16 mouse cellular contexts compared by ENCODE assay signal in the genomic region with DNA sequence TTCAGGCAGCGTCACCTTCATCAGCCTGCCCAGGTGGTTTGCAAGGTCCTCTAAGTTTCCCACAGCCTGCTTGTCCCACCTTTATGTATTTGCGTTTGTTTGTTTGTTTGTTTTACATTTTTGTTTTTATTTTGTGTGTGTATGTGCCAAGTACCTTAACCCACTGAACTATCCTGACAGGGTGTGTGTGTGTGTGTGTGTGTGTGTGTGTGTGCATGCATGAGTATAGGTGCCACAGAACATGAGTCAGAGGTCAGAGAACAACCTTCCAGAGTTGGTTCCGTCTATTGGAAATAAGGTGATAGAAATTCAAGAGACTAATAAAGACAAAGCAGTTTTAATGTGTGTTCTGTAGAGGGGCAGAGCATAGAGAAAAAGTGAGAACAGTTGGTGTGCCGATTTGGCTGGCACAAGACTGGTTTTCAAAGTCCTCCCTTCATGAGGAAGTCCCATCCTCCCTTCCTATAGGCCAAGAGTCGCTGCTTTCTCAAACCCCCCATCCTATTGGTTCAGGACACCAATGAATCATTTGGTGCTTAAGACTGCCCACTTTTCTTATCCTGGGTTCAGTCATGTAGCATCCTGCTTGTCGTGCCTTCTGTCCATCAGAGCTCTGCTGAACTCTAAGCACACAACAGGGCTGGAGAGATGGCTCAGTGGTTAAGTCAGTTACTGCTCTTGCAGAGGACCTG. TPM values are rescaled to one million over a fixed set of nuclear protein-coding genes. Genes with fewer than 3 reads are reported as not detected.
DNase-seq lines count a peak whose midpoint lies in the region; ATAC-seq and TF ChIP-seq lines count a peak whose summit lies in the region.
"Had no signal": no experiment of that assay in that cellular context is flagged by ENCODE, and none has a peak within 500 bp of the region (broad histone marks: within the 10 kb centered on the region; RNA-seq: fewer than 3 reads in every experiment).

No protein-coding gene starts in this region.

- no peak overlapping the region for H3K4me2 ChIP-seq in lung, embryonic 16.5 days (ENCODE audit: low read depth, low read length)
- no peak overlapping the region for H3K4me2 ChIP-seq in stomach, postnatal 0 days (replicated peaks; ENCODE audit: low read depth)
- H3K4me2 ChIP-seq: forebrain, embryonic 12.5 days; limb, embryonic 13.5 days; stomach, embryonic 15.5 days had no signal

- no peaks in the 10 kb centered on the region for H3K9me3 ChIP-seq in lung, embryonic 16.5 days (ENCODE audit: control insufficient read depth, low read length)
- H3K9me3 ChIP-seq in MEL (replicated peaks; ENCODE audit: insufficient read depth, low read length), result no peaks in the 10 kb centered on the region
- H3K9me3 ChIP-seq in stomach, postnatal 0 days (ENCODE audit: control insufficient read depth, low read length), result no peaks in the 10 kb centered on the region
- H3K9me3 ChIP-seq: forebrain, embryonic 12.5 days; G1E; limb, embryonic 13.5 days; megakaryocyte, embryonic 14.5 days; stomach, embryonic 15.5 days had no signal

- no peaks in the 10 kb centered on the region for H3K36me3 ChIP-seq in lung, embryonic 16.5 days (ENCODE audit: control insufficient read depth, insufficient read depth, low read length)
- peaks cover 0 to 3% of the 10 kb centered on the region in 2 experiments; a peak in 1 of 4 replicates for H3K36me3 ChIP-seq in MEL (ENCODE audit: control insufficient read depth in 1 of 2, insufficient read depth in 2 of 2, low read length in 2 of 2)
- no peaks in the 10 kb centered on the region for H3K36me3 ChIP-seq in stomach, postnatal 0 days (ENCODE audit: control insufficient read depth, insufficient read depth, low read length)
- H3K36me3 ChIP-seq: forebrain, embryonic 12.5 days; G1E; limb, embryonic 13.5 days; stomach, embryonic 15.5 days had no signal

- no peak for DNase-seq in lung, postnatal 25 days (ENCODE audit: low spot score)
- peak; percentile 95 for DNase-seq in MEL (ENCODE audit: low read depth, low spot score)
- no peak for DNase-seq in stomach, postnatal 0 days (ENCODE audit: low spot score)
- no peak for DNase-seq in left cerebral cortex, postnatal 10 days (ENCODE audit: extremely low spot score in 1 of 2, low spot score in 2 of 2)
- DNase-seq in neural tube, embryonic 10.5 days (ENCODE audit: extremely low spot score, low spot score), result no peak
- DNase-seq: thymus, postnatal 4 days had no signal

- no peak for TF ChIP-seq RAD21 in MEL (IDR thresholded peaks at IDR 0.05; ENCODE audit: low read depth, low read length)

- peaks cover 3% of the 10 kb centered on the region; the same call in 1 of the 2 replicates for H3K4me1 ChIP-seq in lung, embryonic 16.5 days (replicated peaks; ENCODE audit: control insufficient read depth, insufficient read depth, low read length)
- peaks cover 0 to 6% of the 10 kb centered on the region in 2 experiments; a peak in 1 of 4 replicates for H3K4me1 ChIP-seq in MEL (ENCODE audit: control insufficient read depth in 1 of 2, insufficient read depth in 2 of 2, low read length in 2 of 2)
- H3K4me1 ChIP-seq in stomach, postnatal 0 days (replicated peaks; ENCODE audit: control insufficient read depth, insufficient read depth), result no peaks in the 10 kb centered on the region
- H3K4me1 ChIP-seq: forebrain, embryonic 12.5 days; limb, embryonic 13.5 days had no signal

- 0 out of 2 replicates have a peak overlapping the region, but pooled peaks have one; percentile 29 for H3K27ac ChIP-seq in lung, embryonic 16.5 days (ENCODE audit: low read length)
- H3K27ac ChIP-seq in MEL (ENCODE audit: control insufficient read depth, low read depth, low read length), result peak overlapping the region; percentile 53
- H3K27ac ChIP-seq in stomach, postnatal 0 days (replicated peaks), result no peak overlapping the region
- H3K27ac ChIP-seq: forebrain, embryonic 12.5 days; limb, embryonic 13.5 days; stomach, embryonic 15.5 days had no signal

- no peak overlapping the region for H3K9ac ChIP-seq in lung, embryonic 16.5 days (ENCODE audit: low read length)
- H3K9ac ChIP-seq in MEL (ENCODE audit: control insufficient read depth, low read depth, low read length, poor library complexity, severe bottlenecking), result peak overlapping the region; percentile 59
- H3K9ac ChIP-seq in stomach, postnatal 0 days (ENCODE audit: low read length), result no peak overlapping the region
- H3K9ac ChIP-seq: forebrain, embryonic 12.5 days; limb, embryonic 13.5 days; stomach, embryonic 15.5 days had no signal

- WGBS in lung, embryonic 16.5 days, result 60% methylated on average over 6 of the region's 6 CpGs
- WGBS in stomach, postnatal 0 days, result 61% methylated on average over 6 of the region's 6 CpGs

- no peaks in the 10 kb centered on the region for H3K79me2 ChIP-seq in MEL (ENCODE audit: control insufficient read depth, insufficient read depth, low read length, poor library complexity)

- peak; percentile 27 to 78; a peak in 2 of 4 replicates for TF ChIP-seq POLR2A in MEL (IDR thresholded peaks at IDR 0.05; ENCODE audit: control insufficient read depth in 1 of 2, insufficient read depth in 1 of 2, low read depth in 1 of 2, low read length in 2 of 2, poor library complexity in 1 of 2)

- TF ChIP-seq CTCF in MEL (IDR thresholded peaks at IDR 0.05 in 2 of 3, conservative IDR thresholded peaks at IDR 0.05 in 1 of 3; ENCODE audit: control insufficient read depth in 1 of 3, insufficient read depth in 1 of 3, low read depth in 2 of 3, low read length in 3 of 3, poor library complexity in 1 of 3, severe bottlenecking in 1 of 3), result no peak
- no peak for TF ChIP-seq CTCF in stomach, postnatal 0 days (IDR thresholded peaks at IDR 0.05; ENCODE audit: low read depth)

- ATAC-seq in lung, embryonic 16.5 days (ENCODE audit: low read depth), result no peak
- peak; percentile 12 to 48; a peak in 1 of 4 replicates for ATAC-seq in hematopoietic stem cell, adult 5-6 weeks (replicated peaks in 1 of 2; ENCODE audit: insufficient read depth in 1 of 2, low FRiP score in 2 of 2, low TSS enrichment in 1 of 2, low read depth in 1 of 2, poor library complexity in 2 of 2, severe bottlenecking in 2 of 2)
- ATAC-seq in stomach, postnatal 0 days (ENCODE audit: low FRiP score, low TSS enrichment), result peak; percentile 71

- no peaks in the 10 kb centered on the region for H3K27me3 ChIP-seq in lung, embryonic 16.5 days (ENCODE audit: control insufficient read depth, insufficient read depth, low read depth, low read length)
- H3K27me3 ChIP-seq in MEL (ENCODE audit: control insufficient read depth in 1 of 2, insufficient read depth in 2 of 2, low read length in 2 of 2), result no peaks in the 10 kb centered on the region
- no peaks in the 10 kb centered on the region for H3K27me3 ChIP-seq in stomach, postnatal 0 days (ENCODE audit: control insufficient read depth, insufficient read depth, low read length)
- H3K27me3 ChIP-seq: forebrain, embryonic 12.5 days; limb, embryonic 13.5 days; stomach, embryonic 15.5 days had no signal

- peak in 1 of 2 experiments; percentile 20; a peak in 1 of 4 replicates for TF ChIP-seq EP300 in MEL (IDR thresholded peaks at IDR 0.05; ENCODE audit: low read depth in 1 of 2, low read length in 2 of 2)
- TF ChIP-seq EP300 in stomach, postnatal 0 days (optimal IDR thresholded peaks at IDR 0.05), result no peak

- intact Hi-C loops in left cerebral cortex, postnatal 10 days (cut with DNase I), result no loop called here

- no peak overlapping the region for H3K4me3 ChIP-seq in lung, embryonic 16.5 days (ENCODE audit: low read length)
- H3K4me3 ChIP-seq in MEL (ENCODE audit: control insufficient read depth in 1 of 2, insufficient read depth in 1 of 2, low read depth in 2 of 2, low read length in 2 of 2), result peak overlapping the region; percentile 33 to 49
- H3K4me3 ChIP-seq in stomach, postnatal 0 days (ENCODE audit: low read depth, low read length), result no peak overlapping the region
- H3K4me3 ChIP-seq: forebrain, embryonic 12.5 days; limb, embryonic 13.5 days; megakaryocyte, embryonic 14.5 days; stomach, embryonic 15.5 days had no signal

TF ChIP-seq in MEL, 35 proteins besides CTCF, POLR2A, EP300 and RAD21 (continues in another document):
- TF ChIP-seq RCOR1 (IDR thresholded peaks at IDR 0.05; ENCODE audit: low read depth, low read length), result no peak
- no peak for TF ChIP-seq E2F4 (IDR thresholded peaks at IDR 0.05; ENCODE audit: borderline replicate concordance, low read depth, low read length)
- no peak; the same call in 1 of the 2 replicates for TF ChIP-seq HCFC1 (IDR thresholded peaks at IDR 0.05; ENCODE audit: low read depth, low read length)
- 0 out of 2 replicates have a peak, but pooled peaks have one; percentile 12 for TF ChIP-seq USF1 (IDR thresholded peaks at IDR 0.05; ENCODE audit: low read depth, low read length)
- no peak for TF ChIP-seq POLR2AphosphoS5 (IDR thresholded peaks at IDR 0.05; ENCODE audit: borderline replicate concordance, low read depth, low read length)
- no peak for TF ChIP-seq SMC3 (IDR thresholded peaks at IDR 0.05; ENCODE audit: low read depth, low read length)
- TF ChIP-seq USF2 (IDR thresholded peaks at IDR 0.05; ENCODE audit: borderline replicate concordance in 1 of 2, insufficient read depth in 1 of 2, low read depth in 1 of 2, low read length in 2 of 2), result no peak

RNA-seq across cellular contexts. Expression of gene Map4, which starts 23.3 kb away (rescaled TPM):
- 52.4 and 56.2 TPM in 2 replicates for polyA plus RNA-seq in lung, embryonic 16.5 days (2015; fragmentation: Nextera tagmentation; extraction: Ambion mirVana)
- 14.5 and 20.7 TPM in 2 replicates for total RNA-seq in MEL (2012; rRNA removed)
- polyA plus RNA-seq in MEL (2012; ENCODE audit: insufficient read depth in 1 of 2, insufficient read length in 2 of 2, low read depth in 1 of 2, low replicate concordance in 2 of 2, missing spikeins in 1 of 2), result 10 to 100 TPM in 1 of 2 experiments, not detected in 1; 47.8 TPM
- total RNA-seq in hematopoietic stem cell, adult 5-6 weeks (2017), result 21.2 and 35.4 TPM in 2 replicates
- 25.4 and 28.1 TPM in 2 replicates for polyA plus RNA-seq in stomach, postnatal 0 days (2015; fragmentation: Nextera tagmentation; extraction: Ambion mirVana)
- total RNA-seq in left cerebral cortex, postnatal 10 days (2021), result 100 to 1,000 TPM; 453 to 481 TPM

RNA-seq across cellular contexts. Expression of gene Cdc25a, which starts 32.5 kb away (rescaled TPM):
- 24.5 and 25.0 TPM in 2 replicates for polyA plus RNA-seq in lung, embryonic 16.5 days (2015; fragmentation: Nextera tagmentation; extraction: Ambion mirVana)
- 50.6 and 67.4 TPM in 2 replicates for total RNA-seq in MEL (2012; rRNA removed)
- polyA plus RNA-seq in MEL (2012; ENCODE audit: insufficient read depth in 1 of 2, insufficient read length in 2 of 2, low read depth in 1 of 2, low replicate concordance in 2 of 2, missing spikeins in 1 of 2), result 10 to 100 TPM; 67.2 to 79.4 TPM
- total RNA-seq in hematopoietic stem cell, adult 5-6 weeks (2017), result 37.5 and 42.5 TPM in 2 replicates
- 17.8 and 18.4 TPM in 2 replicates for polyA plus RNA-seq in stomach, postnatal 0 days (2015; fragmentation: Nextera tagmentation; extraction: Ambion mirVana)
- 1 to 10 TPM; 5.6 to 6.6 TPM for total RNA-seq in left cerebral cortex, postnatal 10 days (2021)

RNA-seq across cellular contexts. Expression of gene Camp, which starts 58.5 kb away (rescaled TPM):
- 0.90 and 4.4 TPM in 2 replicates for polyA plus RNA-seq in lung, embryonic 16.5 days (2015; fragmentation: Nextera tagmentation; extraction: Ambion mirVana)
- not detected in 2 replicates for total RNA-seq in MEL (2012; rRNA removed)
- polyA plus RNA-seq in MEL (2012; ENCODE audit: insufficient read depth in 1 of 2, insufficient read length in 2 of 2, low read depth in 1 of 2, low replicate concordance in 2 of 2, missing spikeins in 1 of 2), result under 1 TPM in 1 of 2 experiments, not detected in 1; 0.13 TPM
- 230 and 773 TPM in 2 replicates for total RNA-seq in hematopoietic stem cell, adult 5-6 weeks (2017)
- 1.5 and 2.2 TPM in 2 replicates for polyA plus RNA-seq in stomach, postnatal 0 days (2015; fragmentation: Nextera tagmentation; extraction: Ambion mirVana)
- total RNA-seq in left cerebral cortex, postnatal 10 days (2021), result not detected
- total RNA-seq: G1E; gastrocnemius, adult 18-20 months; layer of hippocampus, postnatal 25 days had no signal
- polyA plus RNA-seq: adrenal gland, adult 2 months had no signal

Comparison
In these comparisons a context has a peak if more than half of its experiments do, and no peak if none do; other contexts are left out.
1. H3K4me3 ChIP-seq: peak in MEL (2 of 2); none in lung, embryonic 16.5 days (single experiment) and stomach, postnatal 0 days (single experiment).
2. RNA of gene Map4, which starts 23.3 kb away (total RNA-seq): 453 to 481 TPM in left cerebral cortex, postnatal 10 days; 21.2 to 35.4 TPM in hematopoietic stem cell, adult 5-6 weeks and 14.5 to 20.7 TPM in MEL; every median in the first group is over 10 times any median in the second.
3. RNA of gene Camp, which starts 58.5 kb away (total RNA-seq): 230 to 773 TPM in hematopoietic stem cell, adult 5-6 weeks; not detected in left cerebral cortex, postnatal 10 days and not detected in MEL; every median in the first group is over 100 times any median in the second.